Mouse (Mus musculus): ENCODE results near the gene Rora. TPM values are rescaled to one million over a fixed set of nuclear protein-coding genes. Genes with fewer than 3 reads are reported as not detected.

Gene Rora
- total RNA-seq, 2 experiments from 2014 or later: 56.5 to 109 TPM

DNA sequence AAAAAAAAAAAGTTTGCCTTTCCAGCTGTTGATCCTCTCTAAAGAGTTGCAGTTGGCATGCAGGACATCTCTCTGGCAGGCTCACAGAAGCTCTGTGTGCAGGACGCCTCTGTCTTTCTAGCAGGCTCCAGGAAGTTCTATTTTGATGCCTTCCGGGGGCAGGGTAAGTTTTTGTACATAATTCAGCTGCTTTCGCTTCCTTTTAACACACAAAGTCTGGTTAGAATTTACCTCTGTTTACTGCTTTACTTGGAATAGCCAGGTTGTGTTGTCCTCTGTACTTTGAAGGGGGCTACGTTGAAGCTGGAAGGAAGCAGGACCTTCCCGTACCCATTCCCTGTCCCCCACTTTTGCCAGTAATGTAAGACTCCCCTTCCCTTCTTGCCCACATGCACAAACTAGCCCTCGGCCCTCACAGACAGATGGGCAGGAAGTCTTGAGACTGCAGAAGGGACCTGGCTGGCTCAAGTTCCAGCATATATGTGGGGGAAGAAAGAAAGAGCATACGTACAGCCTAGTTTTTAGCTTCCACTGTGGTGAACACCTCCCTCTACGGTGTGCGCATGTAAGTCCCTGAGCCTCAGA lies 231.0 kb downstream of the Rora start:
- peak in 1 of 2 experiments; percentile 25 for DNase-seq

- peak; percentile 45 to 59 for DNase-seq
Measured at GRCm38 (mm10) chr9:68888670-68889069, 235.1 kb downstream of the Rora start.

DNA sequence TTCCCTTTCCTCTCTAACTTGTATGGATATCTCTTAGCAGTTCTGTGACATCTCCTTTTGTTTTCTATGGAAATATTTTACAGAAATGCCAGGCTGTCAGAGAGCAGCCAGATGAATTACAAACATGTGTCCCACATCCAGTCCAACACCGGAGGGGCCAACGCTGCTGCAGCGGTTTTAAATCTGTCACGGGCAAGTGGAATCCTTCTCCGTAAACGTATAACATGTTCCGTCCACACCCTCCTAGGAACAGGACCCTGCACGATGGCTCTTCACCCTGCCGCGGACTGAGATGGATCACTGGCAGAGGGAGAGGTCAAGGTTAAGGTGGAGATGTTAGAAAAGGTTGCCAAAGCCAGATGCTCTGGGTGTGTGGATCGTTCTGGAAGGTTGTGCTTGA lies 237.8 kb downstream of the Rora start:
- no peak for DNase-seq

DNA sequence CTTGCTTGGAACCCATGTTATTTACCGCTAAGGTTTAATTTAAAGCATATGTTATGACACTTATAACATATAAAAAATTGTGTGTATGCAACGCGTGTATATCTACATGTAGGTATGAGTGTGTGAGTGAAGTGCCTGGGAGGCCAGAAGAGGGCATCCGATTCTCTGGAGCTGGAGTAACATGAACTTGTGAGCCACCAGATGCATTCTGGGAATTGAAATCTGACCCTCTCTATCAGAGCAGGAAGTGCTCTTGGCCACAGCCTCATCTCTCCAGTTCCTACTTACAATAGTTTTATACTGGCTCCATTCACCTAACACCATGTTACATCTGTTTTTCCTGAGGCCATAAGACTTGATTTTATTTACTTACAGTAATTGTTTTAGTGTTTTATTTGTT lies 238.8 kb downstream of the Rora start:
- DNase-seq: no peak

DNA sequence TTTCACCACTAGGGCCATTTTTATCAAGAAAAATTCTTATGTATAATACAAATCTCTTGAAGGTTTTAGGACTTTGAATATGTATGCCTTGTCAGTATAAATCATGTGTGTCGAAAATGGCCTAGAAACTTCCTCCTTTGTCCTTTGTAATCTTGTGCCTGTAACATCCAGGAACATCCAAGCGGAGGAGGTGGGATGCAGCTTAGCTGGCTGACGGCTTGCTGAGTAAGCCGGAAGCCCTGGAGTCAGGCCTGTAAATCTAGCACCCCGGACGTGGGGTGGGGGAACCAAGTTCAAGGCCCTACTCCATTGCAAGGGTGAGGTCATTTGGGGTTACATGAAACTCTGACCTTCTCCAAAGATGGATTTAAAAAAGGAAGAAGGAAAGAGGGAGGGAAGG lies 239.3 kb downstream of the Rora start:
- peak in 1 of 2 experiments; percentile 37 for DNase-seq

DNA sequence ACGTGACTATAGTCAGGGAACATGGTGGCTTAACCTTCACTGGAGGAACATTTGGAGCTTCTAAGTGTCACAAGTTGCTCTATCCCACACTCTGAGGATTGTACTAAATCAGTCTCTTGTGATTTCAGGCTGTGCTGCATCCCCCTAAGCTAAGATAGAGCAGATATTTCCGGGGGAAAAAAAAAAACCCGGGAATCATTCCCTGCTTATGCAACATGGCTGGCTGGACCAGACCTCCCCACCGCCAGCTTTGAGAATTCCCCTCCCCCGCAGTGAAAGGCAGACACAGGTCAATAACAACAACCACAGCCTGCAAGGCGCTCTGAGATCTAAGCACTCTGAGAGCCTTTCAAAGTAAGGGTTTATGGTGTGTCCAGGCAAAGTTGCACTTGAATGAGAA lies 244.7 kb downstream of the Rora start:
- DNase-seq: peak in 1 of 2 experiments; percentile 38

DNA sequence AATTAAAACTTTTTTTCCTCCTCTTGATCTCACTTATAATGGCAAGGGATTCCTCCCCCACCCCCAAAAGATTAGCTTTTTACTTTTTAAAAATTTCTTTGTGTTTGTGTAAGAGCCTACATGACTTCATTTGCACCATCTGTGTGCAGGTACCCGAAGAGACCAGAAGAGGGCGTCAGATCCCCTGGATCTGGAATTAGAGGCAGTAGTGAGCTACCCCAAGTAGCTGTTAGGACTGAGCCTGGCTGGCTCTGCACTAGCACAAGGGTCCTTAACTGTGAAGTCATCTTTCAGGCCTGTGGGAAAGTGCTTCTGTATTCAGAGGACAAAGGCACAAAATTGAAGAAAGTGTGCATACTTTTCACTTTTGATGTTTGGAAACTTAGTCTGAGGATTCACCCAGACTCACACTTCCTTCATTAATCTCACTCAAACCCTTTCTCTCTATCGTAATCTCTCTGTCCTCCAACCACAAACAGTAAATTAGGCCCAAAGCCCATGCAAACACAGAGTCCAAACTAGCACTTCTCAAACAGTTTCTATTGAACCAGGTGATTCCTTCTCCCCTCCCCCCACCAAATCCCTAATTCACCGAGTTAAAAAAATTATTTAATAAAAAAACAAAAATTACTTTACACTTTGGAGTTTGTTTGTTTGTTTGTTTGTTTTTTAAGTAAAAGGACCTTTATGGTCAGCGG lies 246.1 kb downstream of the Rora start:
- no peak for DNase-seq

DNA sequence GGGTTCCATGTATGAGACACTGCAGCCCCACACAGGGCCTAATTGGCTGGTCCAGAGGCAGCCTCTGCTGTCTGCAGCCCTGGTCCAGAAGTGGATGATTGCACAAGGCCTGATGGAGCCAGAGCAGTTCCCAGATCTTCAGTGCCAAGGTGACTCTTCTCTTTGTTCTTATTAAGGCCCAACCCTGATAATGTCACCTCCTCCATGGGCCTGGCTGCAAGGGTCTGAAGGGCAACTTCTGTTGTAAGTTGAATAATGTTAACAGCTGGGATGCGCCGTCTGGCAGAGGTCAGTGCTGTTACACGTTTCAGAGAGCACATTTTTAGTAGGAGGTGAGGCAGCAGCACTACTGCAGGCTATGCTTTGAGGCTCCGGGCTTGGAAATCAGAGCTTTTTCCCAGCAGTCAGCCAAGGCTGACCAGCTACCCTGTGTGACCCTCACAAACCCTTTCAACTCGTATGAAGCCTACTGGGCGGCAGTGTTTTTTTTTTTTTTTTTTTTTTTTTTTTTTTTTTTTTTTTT lies 252.8 kb downstream of the Rora start:
- no peak for DNase-seq

- DNase-seq: no peak
Measured at GRCm38 (mm10) chr9:68912483-68913151, 259.0 kb downstream of the Rora start.

DNA sequence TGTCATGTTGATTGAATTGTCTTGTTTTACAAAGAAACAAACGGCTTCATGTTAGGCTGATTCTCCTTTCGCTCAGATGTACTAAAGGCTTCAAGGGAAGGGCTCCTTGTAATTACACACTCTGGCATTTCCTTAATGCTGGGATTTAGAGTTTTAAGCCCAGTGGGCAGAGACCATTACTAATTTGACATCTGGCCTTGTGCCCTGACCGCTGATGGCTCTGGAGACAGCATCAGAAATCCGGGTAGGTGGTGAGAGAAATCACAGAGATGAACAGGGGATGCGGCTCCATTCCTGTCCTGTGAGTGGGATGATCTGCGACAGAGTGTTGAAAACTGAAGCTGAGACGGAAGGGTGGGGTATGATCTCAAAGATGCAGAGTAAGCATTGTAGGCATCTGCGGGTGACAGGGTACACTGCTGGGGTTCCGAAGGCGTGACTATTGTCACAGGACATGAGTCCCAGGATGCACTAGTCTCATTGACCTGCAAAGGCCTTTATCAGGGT lies 259.7 kb downstream of the Rora start:
- DNase-seq: no peak

DNA sequence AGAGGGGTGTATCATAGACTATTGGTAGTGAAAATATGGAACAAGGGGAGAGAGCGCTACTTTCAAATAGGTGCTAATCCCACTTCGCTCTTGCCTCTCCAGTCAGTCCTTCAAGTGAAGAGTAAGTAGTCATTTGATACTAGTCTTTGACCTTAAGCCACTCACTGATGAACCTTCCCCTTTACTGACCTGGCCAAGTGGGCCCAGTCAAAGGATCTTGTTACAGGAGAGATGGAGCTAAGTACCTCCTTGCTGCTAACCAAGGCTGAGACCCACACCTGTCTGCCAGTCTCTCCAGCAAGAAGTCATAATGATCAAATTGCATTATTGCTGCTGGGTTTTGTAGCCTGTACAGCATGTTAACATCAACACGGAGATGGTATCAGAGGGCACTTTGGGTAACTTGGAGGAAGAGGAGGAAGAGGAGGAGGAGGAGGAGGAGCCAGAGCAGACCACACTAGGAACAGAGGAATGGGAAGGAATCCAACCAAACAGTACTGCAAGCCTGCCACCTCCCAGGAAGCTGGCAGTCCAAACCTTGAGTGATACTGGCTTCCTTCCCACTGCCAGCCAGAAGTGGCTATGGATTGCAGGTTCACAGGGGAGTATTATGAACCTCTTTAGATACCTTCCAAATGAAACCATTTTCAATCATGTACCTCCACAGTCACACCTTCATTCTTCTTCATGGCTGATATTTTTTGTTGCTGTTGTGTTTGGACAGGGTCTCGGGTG lies 261.1 kb downstream of the Rora start:
- no peak for DNase-seq

DNA sequence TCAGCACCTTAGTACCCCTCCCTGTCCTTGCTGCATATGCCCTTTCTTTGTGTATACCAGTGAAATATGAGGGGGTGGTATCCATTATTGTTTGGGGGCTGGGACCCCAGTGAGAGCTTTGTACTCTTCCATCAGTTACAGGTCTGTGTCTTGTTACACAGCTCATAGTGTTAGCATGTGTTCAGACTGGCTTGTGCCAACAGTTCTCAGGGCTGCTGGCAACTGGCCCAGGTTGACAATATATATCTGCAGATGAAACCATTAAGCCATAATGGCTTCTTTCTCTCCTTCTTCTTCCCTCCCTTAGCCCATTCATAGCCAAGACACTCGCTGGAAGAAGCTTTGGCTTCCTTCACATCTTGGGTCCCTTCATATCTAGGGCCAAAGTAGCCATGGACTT lies 263.2 kb downstream of the Rora start:
- DNase-seq: no peak

- no peak for DNase-seq
Measured at GRCm38 (mm10) chr9:68923128-68923601, 269.6 kb downstream of the Rora start.

DNA sequence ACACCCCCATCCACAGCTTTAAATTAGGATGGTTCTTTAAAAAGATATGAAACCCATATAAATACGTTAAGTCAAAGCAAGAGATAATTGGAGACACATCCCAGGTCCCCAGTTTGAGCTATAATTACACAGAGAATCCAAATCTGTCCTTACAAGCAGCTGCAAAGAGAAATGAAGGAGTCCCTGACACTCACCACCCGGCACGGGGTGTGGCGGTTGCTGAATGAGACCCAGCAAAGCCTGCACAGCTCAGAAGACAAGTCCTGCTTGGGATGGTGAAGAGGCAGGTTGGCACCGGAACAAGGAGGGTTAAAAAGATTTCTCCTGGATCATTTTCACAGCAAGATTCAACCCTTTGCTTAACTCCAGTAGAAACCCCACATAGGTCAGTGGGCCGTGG lies 272.8 kb downstream of the Rora start:
- no peak for DNase-seq

- no peak for DNase-seq
Measured at GRCm38 (mm10) chr9:68933159-68933558, 279.6 kb downstream of the Rora start.

DNA sequence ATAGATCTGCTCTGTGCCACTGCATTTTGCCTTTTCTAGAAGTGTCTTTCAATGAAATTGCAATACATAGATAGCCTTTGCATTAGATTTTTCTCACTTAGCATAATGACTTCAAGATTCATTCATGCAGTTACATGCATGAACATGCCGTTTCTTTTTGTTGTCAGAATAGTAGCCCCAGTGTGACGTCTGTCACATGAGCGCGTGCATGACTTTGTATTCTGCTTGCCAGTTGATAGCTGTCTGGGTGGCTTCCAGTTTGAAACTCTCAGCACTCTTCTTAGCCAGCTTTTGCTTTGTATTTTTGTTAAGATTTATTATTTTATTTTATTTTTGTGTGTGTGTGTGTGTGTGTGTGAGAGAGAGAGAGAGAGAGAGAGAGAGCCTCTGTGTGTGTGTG lies 280.7 kb downstream of the Rora start:
- DNase-seq: no peak

GRCm38 (mm10) chr9:68935611-68936010 lies 282.0 kb downstream of the Rora start:
- DNase-seq: no peak

- DNase-seq: peak in 1 of 2 experiments; percentile 14
Measured at GRCm38 (mm10) chr9:68941037-68941436, 287.5 kb downstream of the Rora start.

GRCm38 (mm10) chr9:68942595-68943011 lies 289.0 kb downstream of the Rora start:
- DNase-seq: no peak

DNA sequence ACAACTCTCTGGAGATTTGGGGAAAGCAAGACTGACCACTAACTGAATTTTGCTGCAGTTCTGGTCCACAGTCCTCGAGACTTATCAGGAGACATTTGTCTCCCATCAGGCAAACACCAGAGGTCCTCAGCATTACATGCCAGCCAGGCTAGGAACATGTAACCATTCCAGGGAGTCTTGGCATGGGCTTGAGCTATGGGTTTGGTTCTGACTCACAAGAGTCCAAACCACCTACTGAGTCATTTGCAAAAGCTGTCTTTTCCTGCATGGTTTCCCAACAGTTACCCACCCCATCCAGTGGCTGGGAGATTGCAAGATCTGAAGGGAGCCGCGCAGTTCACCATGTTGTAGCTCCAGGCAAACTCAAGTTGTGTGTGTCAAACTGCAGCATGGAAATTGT lies 290.4 kb downstream of the Rora start:
- DNase-seq: peak; percentile 28 to 59

- DNase-seq: no peak
Measured at GRCm38 (mm10) chr9:68947707-68948106, 294.1 kb downstream of the Rora start.

- no peak for DNase-seq
Measured at GRCm38 (mm10) chr9:68948141-68948540, 294.6 kb downstream of the Rora start.
